Mouse (Mus musculus) ES-Bruce4 (cell line): Measurements from ENCODE around the gene Nlrp3. TPM values are rescaled to one million over a fixed set of nuclear protein-coding genes. Genes with fewer than 3 reads are reported as not detected.

Experiments used
- H3K27ac ChIP-seq: 2 replicates; pipeline ENCODE4 v1.5.1; 2012; ENCODE audit warnings: low read length, inconsistent platforms; ENCODE audit not compliant: insufficient read depth
- H3K27me3 ChIP-seq: 2 replicates; pipeline ENCODE4 v1.6.1; 2012; ENCODE audit warnings: mild to moderate bottlenecking, low read length, inconsistent platforms; ENCODE audit not compliant: control insufficient read depth, poor library complexity, insufficient read depth, severe bottlenecking
- H3K36me3 ChIP-seq: 2 replicates; pipeline ENCODE4 v1.6.1; 2012; ENCODE audit warnings: inconsistent platforms, mild to moderate bottlenecking, low read length, moderate library complexity; ENCODE audit not compliant: control insufficient read depth, poor library complexity, insufficient read depth, severe bottlenecking
- H3K4me1 ChIP-seq: one replicate; pipeline ENCODE4 v1.8.1; 2011; ENCODE audit warnings: low read length; ENCODE audit not compliant: control insufficient read depth, insufficient read depth
- H3K4me3 ChIP-seq: 2 replicates; pipeline ENCODE4 v1.5.1; 2011; ENCODE audit warnings: low read depth, mild to moderate bottlenecking, low read length
- H3K9ac ChIP-seq: 2 replicates; pipeline ENCODE4 v1.6.1; 2012; ENCODE audit warnings: low read depth, mild to moderate bottlenecking, inconsistent platforms; ENCODE audit not compliant: poor library complexity, severe bottlenecking
- H3K9me3 ChIP-seq: replicated peaks from 2 replicates; pipeline ENCODE4 v1.6.1; 2012; ENCODE audit warnings: mild to moderate bottlenecking, low read length, inconsistent platforms; ENCODE audit not compliant: control insufficient read depth, poor library complexity, insufficient read depth, severe bottlenecking
- CTCF ChIP-seq: IDR thresholded peaks from one replicate; pipeline ENCODE4 v1.8.1; 2011; ENCODE audit warnings: low read depth, low read length
- EP300 ChIP-seq: IDR thresholded peaks from 2 replicates; pipeline ENCODE4 v1.6.1; 2011; ENCODE audit warnings: low read depth, low read length; ENCODE audit not compliant: insufficient read depth
- POLR2A ChIP-seq: IDR thresholded peaks from one replicate; pipeline ENCODE4 v1.8.1; 2011; ENCODE audit warnings: low read length; ENCODE audit not compliant: insufficient read depth
- polyA plus RNA-seq: library from polyadenylated mRNA; stranded (reverse); fragments of >200 nt; gene quantifications from 2 replicates; pipeline ENCODE4 v1.2.4, GENCODE M21; 2011; ENCODE audit warnings: low read depth; ENCODE audit not compliant: missing spikeins, insufficient read depth, insufficient read length

Nlrp3 gene
- polyA plus RNA-seq, 1 experiment: not detected

GRCm38 (mm10) chr11:59540123-59540522, 1.2 kb upstream of the Nlrp3 start:
- H3K9me3 ChIP-seq: no peaks in the 10 kb centered on the region
- TF ChIP-seq EP300 (no peak), POLR2A (no peak), CTCF (no peak)
- H3K27ac ChIP-seq: no peak overlapping the region
- no peaks in the 10 kb centered on the region for H3K36me3 ChIP-seq
- no peaks in the 10 kb centered on the region for H3K27me3 ChIP-seq
- H3K4me1 ChIP-seq: no peaks in the 10 kb centered on the region
- H3K4me3 ChIP-seq: no peak overlapping the region
- no peak overlapping the region for H3K9ac ChIP-seq

GRCm38 (mm10) chr11:59542442-59542841, 1.1 kb downstream of the Nlrp3 start:
- Histone ChIP-seq H3K27me3 (no peaks in the 10 kb centered on the region), H3K4me1 (no peaks in the 10 kb centered on the region), H3K4me3 (no peak overlapping the region), H3K27ac (no peak overlapping the region), H3K36me3 (no peaks in the 10 kb centered on the region), H3K9ac (no peak overlapping the region), H3K9me3 (no peaks in the 10 kb centered on the region)
- no peak for TF ChIP-seq CTCF
- TF ChIP-seq POLR2A: no peak
- no peak for TF ChIP-seq EP300

- Histone ChIP-seq H3K36me3 (no peaks in the 10 kb centered on the region), H3K9ac (no peak overlapping the region), H3K4me3 (no peak overlapping the region), H3K9me3 (no peaks in the 10 kb centered on the region), H3K4me1 (no peaks in the 10 kb centered on the region), H3K27me3 (no peaks in the 10 kb centered on the region), H3K27ac (no peak overlapping the region)
- TF ChIP-seq POLR2A (no peak), EP300 (no peak), CTCF (no peak)
These were observed 2.0 kb downstream of the Nlrp3 start for GRCm38 (mm10) chr11:59543376-59543775.

- no peaks in the 10 kb centered on the region for H3K4me1 ChIP-seq
- H3K4me3 ChIP-seq: no peak overlapping the region
- H3K36me3 ChIP-seq: no peaks in the 10 kb centered on the region
- H3K27me3 ChIP-seq: no peaks in the 10 kb centered on the region
- no peak overlapping the region for H3K9ac ChIP-seq
- TF ChIP-seq CTCF: no peak
- no peak for TF ChIP-seq EP300
- no peak for TF ChIP-seq POLR2A
- no peak overlapping the region for H3K27ac ChIP-seq
- H3K9me3 ChIP-seq: no peaks in the 10 kb centered on the region
These were observed 2.6 kb downstream of the Nlrp3 start for GRCm38 (mm10) chr11:59544005-59544404.

- no peaks in the 10 kb centered on the region for H3K36me3 ChIP-seq
- H3K4me3 ChIP-seq: no peak overlapping the region
- no peak overlapping the region for H3K27ac ChIP-seq
- H3K9me3 ChIP-seq: no peaks in the 10 kb centered on the region
- H3K27me3 ChIP-seq: no peaks in the 10 kb centered on the region
- no peak overlapping the region for H3K9ac ChIP-seq
- TF ChIP-seq POLR2A: no peak
- no peak for TF ChIP-seq CTCF
- no peaks in the 10 kb centered on the region for H3K4me1 ChIP-seq
These were observed 12.8 kb downstream of the Nlrp3 start for GRCm38 (mm10) chr11:59554127-59554526.

GRCm38 (mm10) chr11:59554535-59554934, 13.2 kb downstream of the Nlrp3 start:
- H3K36me3 ChIP-seq: no peaks in the 10 kb centered on the region
- H3K27ac ChIP-seq: no peak overlapping the region
- no peak overlapping the region for H3K9ac ChIP-seq
- H3K4me3 ChIP-seq: no peak overlapping the region
- H3K9me3 ChIP-seq: no peaks in the 10 kb centered on the region
- H3K27me3 ChIP-seq: no peaks in the 10 kb centered on the region
- TF ChIP-seq EP300 (no peak), POLR2A (no peak), CTCF (no peak)
- no peaks in the 10 kb centered on the region for H3K4me1 ChIP-seq
